Mouse (Mus musculus) kidney, postnatal 25 days (tissue): Measurements from ENCODE around the gene Pyroxd2.
A peak's percentile ranks its signal among the peaks of the same experiment; 100 is the strongest.
"Not testable (repeated sequence)": the region's sequence is repeated elsewhere in the genome, so short reads cannot be mapped to it uniquely, and the experiment has no call there.

Experiments
- DNase-seq, 2 experiments: peaks; one replicate each; pipeline ENCODE4 v3.0.0; 2021; ENCODE audit warnings: mixed read lengths in 2 of 2

Gene Pyroxd2

GRCm38 (mm10) chr19:42752363-42752931 lies at the start of gene Pyroxd2:
Gene Pyroxd2, minus strand, starts transcription at chr19:42752775.
- peak; percentile 94 to 95 for DNase-seq

- DNase-seq, result no peak
Observed at GRCm38 (mm10) chr19:42797866-42798265, 45.3 kb upstream of the Pyroxd2 start.

- no peak for DNase-seq
Observed at GRCm38 (mm10) chr19:42795801-42796200, 43.2 kb upstream of the Pyroxd2 start.

DNA sequence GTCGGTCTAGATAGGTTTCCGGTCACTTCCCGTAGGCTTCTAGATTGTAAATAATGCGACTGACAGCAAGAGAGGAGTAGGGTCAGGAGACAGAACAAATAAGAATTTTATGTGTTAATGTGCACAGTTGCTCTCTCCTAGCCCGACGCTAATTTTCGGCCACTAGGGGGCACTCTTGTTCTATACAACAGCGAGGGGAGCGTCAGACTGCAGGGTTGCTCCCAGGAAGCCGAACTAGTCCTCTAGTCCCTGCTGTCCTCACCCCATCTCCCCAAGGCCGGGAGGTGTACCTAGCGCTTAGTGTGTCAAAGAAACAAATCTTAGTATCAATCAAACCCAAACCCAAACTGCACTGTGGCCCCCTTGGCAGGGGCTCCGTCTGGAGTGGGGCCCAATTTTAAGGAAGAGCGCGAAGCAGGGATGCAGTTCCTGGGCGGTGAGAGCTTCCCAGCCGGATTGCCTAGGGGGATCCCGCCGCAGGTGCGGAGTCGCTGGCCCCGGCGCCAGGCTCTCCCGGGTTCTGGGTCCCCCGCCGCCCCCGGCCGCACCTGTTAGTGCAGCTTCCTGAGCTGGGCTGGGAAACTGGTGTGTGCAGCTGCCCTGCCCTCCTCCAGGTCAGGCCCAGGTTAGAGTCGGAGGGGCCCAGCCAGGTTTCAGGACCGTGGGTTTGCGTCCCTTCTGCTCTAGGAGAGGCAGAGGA lies 42.5 kb upstream of the Pyroxd2 start:
- peak; percentile 81 to 91 for DNase-seq

- no peak for DNase-seq
Observed at GRCm38 (mm10) chr19:42788311-42788710, 35.7 kb upstream of the Pyroxd2 start.

GRCm38 (mm10) chr19:42785562-42786220 lies 33.1 kb upstream of the Pyroxd2 start:
- DNase-seq, result no peak

GRCm38 (mm10) chr19:42785129-42785528 lies 32.6 kb upstream of the Pyroxd2 start:
- DNase-seq, result no peak

GRCm38 (mm10) chr19:42780156-42780538 lies 27.6 kb upstream of the Pyroxd2 start:
- not testable (repeated sequence) for DNase-seq

- DNase-seq, result peak; percentile 86 to 92
Observed at GRCm38 (mm10) chr19:42779531-42780155, 27.1 kb upstream of the Pyroxd2 start, which contains the start of gene Hps1. Gene Hps1, minus strand, starts transcription at chr19:42779978.

DNA sequence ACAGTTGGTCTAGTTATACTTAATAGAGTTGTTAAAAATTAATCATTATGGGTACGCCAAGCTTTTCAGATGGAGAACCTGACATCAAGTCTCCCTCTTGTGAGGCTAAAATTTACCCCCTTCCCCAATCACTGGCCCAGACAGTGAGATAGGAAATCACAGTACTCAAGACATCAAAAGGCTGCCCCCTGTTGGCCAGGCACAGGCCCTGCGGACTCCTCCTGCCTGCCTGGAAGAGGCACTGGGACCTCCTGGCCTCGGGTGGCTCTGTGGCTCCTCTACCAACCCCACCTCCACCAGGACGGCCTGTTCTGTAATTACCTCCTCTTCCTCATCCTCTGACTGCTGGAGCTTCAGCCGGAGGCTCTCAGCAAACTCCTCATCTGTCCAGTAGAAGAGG lies 25.2 kb upstream of the Pyroxd2 start:
- DNase-seq, result peak; percentile 65 to 66

DNA sequence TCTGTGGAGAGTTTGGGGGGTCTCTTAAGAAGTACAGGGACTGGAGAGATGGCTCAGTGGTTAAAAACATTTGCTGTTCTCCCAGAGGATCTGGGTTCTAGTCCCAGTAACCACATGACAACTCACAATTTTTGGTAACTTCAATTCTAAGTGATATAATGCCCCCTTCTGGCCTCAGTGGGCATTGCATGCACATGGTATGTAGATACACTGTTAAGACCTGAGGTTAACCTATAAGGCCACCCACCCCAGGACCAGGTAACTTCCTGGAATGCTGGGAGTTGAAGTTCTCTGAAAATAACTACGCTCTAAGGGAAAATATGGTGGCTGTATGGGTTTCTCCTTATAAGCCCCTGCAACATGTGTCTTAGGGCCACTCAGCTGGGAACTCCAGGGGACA lies 24.2 kb upstream of the Pyroxd2 start:
- DNase-seq, result peak in 1 of 2 experiments; percentile 71

GRCm38 (mm10) chr19:42770141-42770872 lies 17.7 kb upstream of the Pyroxd2 start:
- DNase-seq, result no peak

DNA sequence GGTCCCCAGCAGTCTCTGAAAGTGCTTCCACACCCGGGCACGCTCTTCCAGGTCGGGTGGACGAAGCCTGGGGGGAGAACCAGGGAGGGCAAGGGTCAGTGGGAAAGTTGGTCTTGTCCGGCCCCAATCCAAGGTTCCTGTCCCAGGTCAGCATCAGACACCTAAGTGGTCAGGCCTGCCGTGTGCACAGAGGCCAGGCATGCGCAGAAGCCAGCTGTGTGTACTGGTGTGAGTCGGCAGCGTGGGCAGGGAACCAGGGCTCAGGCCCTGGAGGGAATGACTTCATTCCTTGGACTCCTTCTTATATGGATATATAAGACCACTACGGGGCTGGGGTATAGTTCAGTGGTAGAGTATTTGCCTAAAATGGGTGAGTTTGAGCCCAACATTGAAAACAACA lies 17.1 kb upstream of the Pyroxd2 start:
- peak; percentile 52 to 72 for DNase-seq

DNA sequence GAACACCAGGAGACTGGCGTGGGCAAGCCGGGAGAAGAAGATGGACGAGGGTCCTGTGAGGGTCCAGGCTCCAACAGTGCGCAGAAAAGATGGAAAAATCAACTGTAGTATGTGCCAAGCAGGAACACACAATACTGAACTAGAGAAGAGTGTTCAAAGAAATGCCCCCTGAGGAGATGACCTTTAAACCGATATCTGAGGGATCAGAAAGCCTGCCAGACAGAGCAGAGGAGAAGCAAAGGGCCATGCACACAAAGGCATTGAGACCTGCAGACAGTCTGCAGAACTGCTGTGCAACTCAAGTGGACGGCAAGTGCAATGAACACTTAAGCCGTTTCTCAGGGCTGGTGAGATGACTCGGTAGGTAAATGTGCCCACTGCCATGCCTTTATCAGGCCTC lies 14.8 kb upstream of the Pyroxd2 start:
- no peak for DNase-seq

DNA sequence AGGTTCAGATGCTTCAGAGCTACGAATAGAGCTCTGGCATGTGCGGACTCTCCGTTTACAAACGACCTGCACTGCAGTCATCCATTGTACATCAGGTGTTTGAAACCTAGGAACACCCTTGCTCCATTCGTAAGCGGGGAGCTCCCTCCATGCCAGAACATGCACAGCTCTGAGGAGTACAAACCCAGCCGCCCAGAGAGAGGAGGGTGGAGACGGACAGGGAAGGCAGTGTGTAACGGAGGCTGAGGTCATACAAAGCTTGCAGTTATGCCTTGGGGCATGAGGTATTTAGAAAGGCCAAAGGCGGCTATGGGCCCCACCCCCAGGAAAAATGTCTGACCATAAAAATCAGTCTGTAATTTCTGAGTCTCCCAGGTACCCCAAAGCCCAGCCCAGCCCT lies 11.8 kb upstream of the Pyroxd2 start:
- DNase-seq, result no peak

DNA sequence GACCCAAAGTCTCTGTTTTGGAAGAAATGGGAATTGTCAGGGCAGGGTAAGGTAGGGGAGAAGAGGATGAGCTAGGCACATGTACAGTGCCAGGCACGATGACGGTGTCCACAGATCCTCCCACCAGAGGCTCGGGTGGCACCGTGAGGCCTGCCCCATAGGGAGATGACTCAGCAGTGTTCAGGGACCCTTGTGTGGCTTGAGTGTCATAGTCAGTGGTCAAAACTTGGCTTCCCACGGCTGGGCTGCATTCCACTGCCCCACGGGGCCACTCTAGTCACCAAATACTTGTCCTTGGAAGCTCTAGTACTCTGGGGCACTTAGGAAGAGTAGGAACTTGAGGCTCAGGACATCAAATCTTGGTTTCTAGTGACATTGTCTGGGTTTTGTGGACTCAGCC lies 4.1 kb upstream of the Pyroxd2 start:
- no peak for DNase-seq

DNA sequence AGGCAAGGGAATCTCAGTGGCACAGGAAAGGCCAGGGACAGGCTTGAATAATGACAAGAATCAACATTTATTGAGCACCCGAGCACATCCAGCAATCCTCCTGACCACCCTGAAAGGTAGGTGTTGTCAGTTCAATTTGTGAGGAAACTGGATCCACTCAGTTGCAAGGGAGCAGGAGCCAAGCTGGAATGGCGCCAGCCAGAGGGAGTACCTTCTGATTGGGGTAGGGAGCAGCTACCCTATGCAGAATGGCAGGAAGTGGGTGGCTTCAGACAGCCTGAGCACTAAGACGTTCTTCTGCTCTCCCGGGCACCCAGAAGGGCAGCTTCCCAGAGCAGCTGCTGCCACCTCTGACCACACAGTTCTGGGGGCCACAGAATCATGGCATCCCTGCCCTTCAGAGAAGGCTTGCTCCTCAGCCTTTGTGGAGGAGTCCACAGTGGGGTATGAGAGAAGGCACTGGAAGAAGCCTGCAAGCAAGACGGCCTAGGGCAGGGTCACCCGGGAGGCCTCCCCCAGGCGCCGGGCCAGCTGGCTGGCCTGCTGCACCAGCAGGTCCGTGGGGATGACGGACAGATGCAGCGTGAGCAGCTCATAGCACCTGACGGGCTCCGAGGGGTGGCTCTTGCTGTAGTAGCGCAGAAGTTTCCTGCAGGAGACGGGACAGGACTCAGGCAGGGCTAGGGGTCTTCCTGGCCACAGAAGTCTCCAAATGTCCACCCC lies 2.7 kb upstream of the Pyroxd2 start:
- DNase-seq, result peak; percentile 66 to 83

- peak; percentile 93 for DNase-seq
Observed at GRCm38 (mm10) chr19:42753141-42753917, 754 bp upstream of the Pyroxd2 start.

DNA sequence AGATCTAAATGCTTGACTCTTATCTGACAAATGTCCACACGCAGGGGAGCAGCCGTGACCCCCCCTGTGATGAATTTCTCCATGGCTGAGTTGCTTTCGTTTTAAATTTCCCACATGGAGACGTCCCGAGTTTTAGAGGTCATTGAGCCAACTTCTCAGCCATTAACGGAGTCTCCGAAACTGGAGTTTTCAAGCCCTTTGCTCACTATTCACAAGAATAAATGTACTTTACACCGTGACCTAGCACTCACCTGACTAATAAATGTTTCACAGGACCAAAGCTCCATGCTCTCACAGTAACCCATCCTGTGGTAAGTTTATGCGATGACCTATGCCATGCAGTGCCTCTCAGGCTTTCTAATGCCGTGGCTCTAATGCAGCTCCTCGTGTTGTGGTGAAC lies 2.4 kb downstream of the Pyroxd2 start:
- DNase-seq, result peak; percentile 55 to 60

- no peak for DNase-seq
Observed at GRCm38 (mm10) chr19:42746702-42747101, 5.9 kb downstream of the Pyroxd2 start.

GRCm38 (mm10) chr19:42745869-42746224 lies 6.7 kb downstream of the Pyroxd2 start:
- DNase-seq, result no peak
